Mouse (Mus musculus): ENCODE results near the gene Ddx24. TPM values are rescaled to one million over a fixed set of nuclear protein-coding genes. Genes with fewer than 3 reads are reported as not detected.

The Ddx24 gene
- polyA plus RNA-seq, 1 experiment from 2014 or later, result 105 TPM

DNA sequence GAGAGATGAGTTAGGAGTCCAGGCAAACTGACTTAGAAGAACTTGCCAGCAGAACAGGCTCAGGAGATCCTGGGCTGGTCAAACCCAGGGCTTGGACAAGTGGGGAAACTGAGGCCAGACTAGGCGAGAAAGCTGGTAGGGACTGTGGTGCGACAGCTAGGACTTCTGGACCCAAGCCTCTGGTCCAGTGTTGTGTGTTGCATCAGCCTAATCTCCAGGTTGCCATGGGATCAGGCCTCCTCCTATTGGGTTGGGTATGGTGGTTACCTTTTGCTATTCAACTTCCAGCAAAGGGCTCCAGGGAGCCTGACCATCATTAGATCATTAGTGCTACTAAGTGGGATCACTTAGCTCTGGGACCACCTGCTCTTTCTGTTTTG is 36.3 kb downstream of the Ddx24 start:
- Histone ChIP-seq H3K4me2 (replicated peaks) (peak overlapping the region; percentile 68), H3K4me3 (replicated peaks) (peak overlapping the region; percentile 68), H3K9ac (no peak overlapping the region; the same call in 1 of the 2 replicates), H3K36me3 (no peaks in the 10 kb centered on the region), H3K27ac (replicated peaks) (no peak overlapping the region), H3K9me3 (replicated peaks) (no peaks in the 10 kb centered on the region), H3K27me3 (no peaks in the 10 kb centered on the region), H3K4me1 (peaks cover 15% of the 10 kb centered on the region)
- no peak for ATAC-seq (ENCODE audit: insufficient number of reproducible peaks, low FRiP score, low TSS enrichment, low read depth)
- 66% methylated on average over 2 of the region's 2 CpGs for WGBS

DNA sequence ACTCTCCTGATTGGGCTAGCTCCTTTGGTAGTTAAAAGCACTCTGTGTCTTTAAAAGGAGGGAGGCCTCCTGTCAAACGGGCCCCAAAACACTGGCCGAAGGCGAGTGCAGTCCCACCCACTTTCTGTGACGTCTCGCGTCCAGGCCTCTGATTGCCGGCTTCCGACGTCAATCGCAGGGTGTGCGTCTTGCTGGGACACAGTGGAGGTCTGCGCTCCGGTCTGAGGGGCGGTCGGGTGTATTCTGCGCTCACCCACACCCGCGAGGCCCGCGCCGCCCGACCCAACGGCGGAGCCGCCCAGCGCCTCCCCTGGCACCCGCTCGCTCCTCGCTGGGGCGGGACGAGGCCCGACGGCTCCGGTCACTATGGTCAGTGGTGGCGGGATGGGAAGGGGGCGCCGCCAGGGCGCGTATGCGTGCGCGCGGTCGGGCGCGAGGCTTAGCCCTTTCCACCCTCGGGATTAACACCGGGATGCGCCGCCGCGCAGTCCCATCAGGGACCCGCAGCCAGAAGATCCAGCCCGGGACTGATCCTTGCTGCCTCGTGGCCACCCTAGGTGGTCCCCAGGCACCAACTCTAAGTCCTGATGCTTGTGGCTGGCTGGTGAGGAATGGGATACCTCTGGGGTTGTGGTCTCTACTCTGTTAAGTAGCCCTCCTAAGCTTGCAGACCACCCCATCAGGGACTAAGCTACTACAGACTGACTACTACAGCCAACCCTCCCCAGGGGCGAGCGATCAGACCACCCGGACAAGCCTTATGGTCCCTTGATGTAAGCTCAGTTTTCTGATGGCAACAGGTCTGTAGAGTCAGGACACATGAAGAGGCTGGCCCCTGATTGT is 36.9 kb downstream of the Ddx24 start, which contains the start of gene Otub2:
TSS of gene Otub2 (plus strand) at position 178 of the 843 bp plus-strand sequence.
- peak; percentile 98 for ATAC-seq (ENCODE audit: insufficient number of reproducible peaks, low FRiP score, low TSS enrichment, low read depth)
- Histone ChIP-seq H3K36me3 (no peaks in the 10 kb centered on the region), H3K9ac (peak within 1 kb of the TSS; percentile 73), H3K4me2 (replicated peaks) (peak within 1 kb of the TSS; percentile 68), H3K4me3 (replicated peaks) (peak within 1 kb of the TSS; percentile 68), H3K27ac (replicated peaks) (no peak within 1 kb of the TSS), H3K27me3 (no peaks in the 10 kb centered on the region), H3K9me3 (replicated peaks) (no peaks in the 10 kb centered on the region), H3K4me1 (peaks cover 15% of the 10 kb centered on the region)
- WGBS, result under 1% methylated on average over 58 of the region's 58 CpGs

DNA sequence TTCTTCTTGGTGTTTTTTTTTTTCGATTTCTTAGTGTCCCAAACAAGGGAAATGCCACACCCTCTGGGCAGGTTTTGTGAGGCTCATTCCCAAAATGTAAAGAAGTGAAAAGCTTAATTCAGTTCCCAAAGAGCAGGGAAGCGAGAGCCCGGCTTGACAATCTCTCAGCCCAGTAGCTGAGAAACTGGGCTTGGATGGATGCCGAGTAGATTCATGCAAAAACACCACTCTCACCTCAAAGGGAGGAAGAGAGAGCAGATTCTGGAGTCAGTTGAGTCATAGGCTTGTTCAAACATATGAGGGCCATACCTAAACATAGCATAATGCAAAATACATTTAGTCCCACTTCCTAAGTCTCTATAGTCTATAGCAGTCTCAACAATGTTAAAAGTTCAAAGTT is 45.4 kb downstream of the Ddx24 start:
- WGBS, result 78% methylated on average over 4 of the region's 4 CpGs
- H3K27me3 ChIP-seq, result no peaks in the 10 kb centered on the region
- no peak for ATAC-seq (ENCODE audit: insufficient number of reproducible peaks, low FRiP score, low TSS enrichment, low read depth)
- H3K4me3 ChIP-seq (replicated peaks), result no peak overlapping the region
- no peak overlapping the region for H3K9ac ChIP-seq
- no peak overlapping the region for H3K27ac ChIP-seq (replicated peaks)
- H3K9me3 ChIP-seq (replicated peaks), result no peaks in the 10 kb centered on the region
- no peaks in the 10 kb centered on the region for H3K4me1 ChIP-seq
- no peak overlapping the region for H3K4me2 ChIP-seq (replicated peaks)
- no peaks in the 10 kb centered on the region for H3K36me3 ChIP-seq

DNA sequence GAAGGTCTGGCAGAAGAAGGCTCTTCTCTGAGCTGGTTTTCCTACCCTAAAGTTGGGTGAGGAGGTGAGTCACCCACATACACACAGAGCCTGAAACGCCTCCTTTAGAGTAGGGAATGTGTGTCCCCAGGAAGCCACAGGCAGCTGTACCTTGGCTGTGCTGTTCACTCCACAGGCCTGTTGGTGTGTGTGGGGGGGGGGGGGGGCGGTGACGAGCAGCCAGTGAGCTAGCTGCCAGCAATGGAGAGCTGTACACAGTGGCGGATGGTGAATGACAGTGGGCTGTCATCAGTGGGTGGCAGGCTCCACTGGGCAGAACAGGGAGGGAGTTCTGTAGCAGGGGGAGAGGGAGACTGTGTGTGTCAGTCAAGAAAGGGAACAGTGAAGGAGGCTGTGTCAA is 48.9 kb downstream of the Ddx24 start:
- Histone ChIP-seq H3K36me3 (no peaks in the 10 kb centered on the region), H3K4me1 (no peaks in the 10 kb centered on the region), H3K4me2 (replicated peaks) (no peak overlapping the region), H3K9ac (no peak overlapping the region), H3K27me3 (no peaks in the 10 kb centered on the region), H3K27ac (replicated peaks) (no peak overlapping the region), H3K9me3 (replicated peaks) (no peaks in the 10 kb centered on the region), H3K4me3 (replicated peaks) (no peak overlapping the region)
- ATAC-seq (ENCODE audit: insufficient number of reproducible peaks, low FRiP score, low TSS enrichment, low read depth), result no peak
- WGBS, result 63% methylated on average over 4 of the region's 4 CpGs

DNA sequence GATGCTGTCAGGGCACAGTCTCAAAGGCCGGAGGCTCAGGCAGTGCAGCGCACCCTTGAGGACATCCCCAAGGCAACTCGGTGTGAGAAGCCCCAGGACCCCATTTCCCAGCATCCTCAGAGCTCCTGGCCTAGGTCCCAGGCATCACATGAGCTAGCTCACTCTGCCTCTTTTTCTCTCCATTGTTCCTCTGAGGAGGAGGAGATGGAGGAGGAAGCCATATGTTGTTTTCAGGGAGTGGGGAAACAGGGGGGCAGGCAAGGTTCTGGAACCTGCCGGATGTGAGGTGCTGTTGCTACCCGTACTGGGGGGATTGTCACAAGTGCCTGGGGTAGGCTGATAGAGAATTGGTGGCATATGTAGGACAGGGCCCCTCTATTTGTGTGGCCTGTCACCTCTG is 49.5 kb downstream of the Ddx24 start:
- Histone ChIP-seq H3K27ac (replicated peaks) (no peak overlapping the region), H3K4me3 (replicated peaks) (no peak overlapping the region), H3K9me3 (replicated peaks) (no peaks in the 10 kb centered on the region), H3K27me3 (no peaks in the 10 kb centered on the region), H3K9ac (no peak overlapping the region), H3K36me3 (no peaks in the 10 kb centered on the region), H3K4me1 (no peaks in the 10 kb centered on the region), H3K4me2 (replicated peaks) (no peak overlapping the region)
- 56% methylated on average over 5 of the region's 5 CpGs for WGBS
- ATAC-seq (ENCODE audit: insufficient number of reproducible peaks, low FRiP score, low TSS enrichment, low read depth), result no peak

DNA sequence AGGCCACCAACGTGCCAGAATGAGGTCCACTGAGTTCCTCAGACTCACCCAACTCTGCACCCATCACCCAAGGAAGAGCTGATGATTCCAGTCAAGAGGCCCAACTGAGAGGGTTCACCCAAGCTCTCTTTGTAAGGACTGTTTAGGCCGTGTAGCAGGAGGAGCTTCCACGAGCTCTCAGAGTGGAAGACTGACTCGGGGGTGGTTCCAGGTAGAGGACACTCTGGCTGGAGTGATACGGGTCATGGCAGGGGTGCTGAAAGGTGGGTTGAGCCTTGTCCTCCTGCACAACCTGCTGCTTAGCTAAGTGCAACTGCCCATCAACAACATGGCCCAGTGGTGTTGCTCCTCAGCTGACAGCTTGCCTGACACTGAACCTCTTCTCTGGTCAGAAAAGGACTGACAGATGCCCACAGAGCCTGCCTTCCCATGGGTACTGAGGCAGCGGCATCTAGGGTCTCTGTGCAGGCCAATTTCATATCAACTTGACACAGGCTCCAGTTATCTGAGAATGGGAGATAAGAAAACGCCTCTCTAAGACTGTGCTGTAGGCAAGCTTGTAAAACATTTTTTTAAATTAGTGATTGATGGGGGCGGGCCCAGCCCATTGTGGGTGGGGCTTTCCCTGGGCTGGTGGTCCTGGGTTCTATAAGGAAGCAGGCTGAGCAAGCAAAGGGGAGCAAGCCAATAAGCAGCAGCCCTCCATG is 51.9 kb downstream of the Ddx24 start:
- ATAC-seq (ENCODE audit: insufficient number of reproducible peaks, low FRiP score, low TSS enrichment, low read depth), result no peak
- H3K4me3 ChIP-seq (replicated peaks), result no peak overlapping the region
- 72% methylated on average over 8 of the region's 8 CpGs for WGBS
- no peaks in the 10 kb centered on the region for H3K9me3 ChIP-seq (replicated peaks)
- H3K4me1 ChIP-seq, result no peaks in the 10 kb centered on the region
- H3K36me3 ChIP-seq, result no peaks in the 10 kb centered on the region
- no peak overlapping the region for H3K27ac ChIP-seq (replicated peaks)
- no peaks in the 10 kb centered on the region for H3K27me3 ChIP-seq
- no peak overlapping the region for H3K4me2 ChIP-seq (replicated peaks)
- no peak overlapping the region for H3K9ac ChIP-seq

DNA sequence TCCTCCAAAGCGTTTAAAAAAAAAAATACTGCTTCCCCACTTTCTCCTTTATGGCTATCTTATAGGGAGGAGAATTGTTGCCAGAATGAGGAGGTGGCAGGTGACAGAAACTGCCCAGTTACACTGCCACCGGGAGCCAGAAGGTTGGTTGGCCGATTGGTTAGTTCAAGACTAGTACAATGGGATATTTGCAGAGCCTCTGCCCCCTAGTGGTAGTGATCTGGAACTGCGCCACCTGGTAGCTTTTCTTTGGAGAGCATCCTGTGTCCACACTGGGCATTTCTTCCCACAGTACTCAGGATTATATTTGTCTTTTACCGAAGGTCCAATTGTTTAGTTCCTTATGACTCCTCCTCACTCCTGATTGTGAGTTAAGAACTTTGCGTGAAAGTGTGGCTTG is 53.9 kb downstream of the Ddx24 start:
- Histone ChIP-seq H3K27ac (replicated peaks) (no peak overlapping the region), H3K9me3 (replicated peaks) (no peaks in the 10 kb centered on the region), H3K4me2 (replicated peaks) (no peak overlapping the region), H3K36me3 (no peaks in the 10 kb centered on the region), H3K9ac (no peak overlapping the region), H3K27me3 (no peaks in the 10 kb centered on the region), H3K4me3 (replicated peaks) (no peak overlapping the region), H3K4me1 (0 out of 2 replicates have a peak, but pooled peaks cover 3% of the 10 kb centered on the region)
- ATAC-seq (ENCODE audit: insufficient number of reproducible peaks, low FRiP score, low TSS enrichment, low read depth), result no peak
- 25% methylated on average over 6 of the region's 6 CpGs for WGBS

DNA sequence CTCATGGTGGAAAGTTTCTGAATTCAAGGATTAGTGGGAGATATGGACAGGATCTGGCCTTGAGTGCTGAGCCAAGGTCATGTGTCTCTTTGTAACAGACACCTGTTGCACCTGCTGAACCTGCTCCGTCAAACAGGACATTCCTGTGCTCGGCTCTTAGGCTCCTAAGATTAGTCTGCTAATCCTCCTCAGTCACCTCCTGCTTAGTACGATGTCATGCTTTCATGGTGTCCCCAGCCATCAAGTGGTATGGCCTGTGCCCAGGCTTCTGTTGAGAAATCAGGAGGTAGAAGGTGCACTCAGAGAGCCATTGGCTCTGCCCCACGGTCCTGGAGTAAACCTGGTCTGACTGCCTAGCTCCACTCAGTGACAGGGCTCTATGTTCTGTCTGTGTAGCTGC is 54.8 kb downstream of the Ddx24 start:
- H3K36me3 ChIP-seq, result no peaks in the 10 kb centered on the region
- WGBS, result 62% methylated on average over 4 of the region's 4 CpGs
- no peaks in the 10 kb centered on the region for H3K9me3 ChIP-seq (replicated peaks)
- H3K4me1 ChIP-seq, result 0 out of 2 replicates have a peak, but pooled peaks cover 3% of the 10 kb centered on the region
- no peak overlapping the region for H3K4me2 ChIP-seq (replicated peaks)
- no peaks in the 10 kb centered on the region for H3K27me3 ChIP-seq
- H3K4me3 ChIP-seq (replicated peaks), result no peak overlapping the region
- H3K9ac ChIP-seq, result no peak overlapping the region
- ATAC-seq (ENCODE audit: insufficient number of reproducible peaks, low FRiP score, low TSS enrichment, low read depth), result no peak
- H3K27ac ChIP-seq (replicated peaks), result no peak overlapping the region

DNA sequence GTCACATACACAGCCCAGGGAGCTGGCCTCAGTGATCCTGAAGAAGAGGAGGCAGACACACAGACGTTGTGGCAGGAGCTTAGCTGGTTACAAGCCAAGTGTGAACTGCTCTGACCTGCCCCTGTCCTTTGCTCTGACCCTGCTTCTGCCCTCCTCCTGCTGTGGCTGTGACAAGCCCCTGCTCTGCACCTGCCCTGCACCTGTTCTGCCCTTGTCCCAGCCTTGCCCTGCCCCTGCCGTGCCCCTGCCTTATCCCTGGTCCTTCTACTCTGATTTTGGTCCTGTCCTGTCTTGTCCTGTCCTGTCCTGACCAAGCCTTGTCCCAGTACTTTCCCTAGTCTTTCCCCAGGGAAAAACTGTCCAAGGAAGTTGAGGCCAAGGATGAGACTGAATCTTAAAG is 56.9 kb downstream of the Ddx24 start:
- ATAC-seq (ENCODE audit: insufficient number of reproducible peaks, low FRiP score, low TSS enrichment, low read depth), result no peak
- no peaks in the 10 kb centered on the region for H3K9me3 ChIP-seq (replicated peaks)
- no peak overlapping the region for H3K9ac ChIP-seq
- H3K27ac ChIP-seq (replicated peaks), result no peak overlapping the region
- H3K36me3 ChIP-seq, result no peaks in the 10 kb centered on the region
- WGBS, result 47% methylated on average over 2 of the region's 2 CpGs
- no peak overlapping the region for H3K4me2 ChIP-seq (replicated peaks)
- no peak overlapping the region for H3K4me3 ChIP-seq (replicated peaks)
- 0 out of 2 replicates have a peak, but pooled peaks cover 3% of the 10 kb centered on the region for H3K4me1 ChIP-seq
- no peaks in the 10 kb centered on the region for H3K27me3 ChIP-seq

DNA sequence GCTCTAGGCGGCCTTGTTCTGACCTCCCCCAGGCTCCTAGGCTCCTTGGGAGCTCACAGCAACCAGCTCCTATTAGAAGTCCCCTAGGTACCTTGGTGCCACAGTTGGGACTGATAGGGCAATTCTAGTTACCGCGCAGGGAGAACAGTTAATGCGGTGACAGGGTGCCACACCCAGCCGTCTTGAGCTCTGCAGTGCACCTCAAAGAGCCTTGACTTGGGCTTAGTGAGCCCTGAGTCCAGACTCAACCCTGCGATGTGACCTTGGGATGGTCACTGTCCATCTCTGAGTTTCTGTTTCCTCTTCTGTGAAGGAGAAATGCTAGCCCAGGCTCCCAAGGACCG is 57.3 kb downstream of the Ddx24 start:
- H3K27ac ChIP-seq (replicated peaks), result no peak overlapping the region
- H3K36me3 ChIP-seq, result no peaks in the 10 kb centered on the region
- WGBS, result 78% methylated on average over 7 of the region's 7 CpGs
- no peak overlapping the region for H3K9ac ChIP-seq
- H3K4me1 ChIP-seq, result 0 out of 2 replicates have a peak, but pooled peaks cover 3% of the 10 kb centered on the region
- H3K4me3 ChIP-seq (replicated peaks), result no peak overlapping the region
- H3K27me3 ChIP-seq, result no peaks in the 10 kb centered on the region
- no peak for ATAC-seq (ENCODE audit: insufficient number of reproducible peaks, low FRiP score, low TSS enrichment, low read depth)
- peak overlapping the region; percentile 32 for H3K4me2 ChIP-seq (replicated peaks)
- no peaks in the 10 kb centered on the region for H3K9me3 ChIP-seq (replicated peaks)

DNA sequence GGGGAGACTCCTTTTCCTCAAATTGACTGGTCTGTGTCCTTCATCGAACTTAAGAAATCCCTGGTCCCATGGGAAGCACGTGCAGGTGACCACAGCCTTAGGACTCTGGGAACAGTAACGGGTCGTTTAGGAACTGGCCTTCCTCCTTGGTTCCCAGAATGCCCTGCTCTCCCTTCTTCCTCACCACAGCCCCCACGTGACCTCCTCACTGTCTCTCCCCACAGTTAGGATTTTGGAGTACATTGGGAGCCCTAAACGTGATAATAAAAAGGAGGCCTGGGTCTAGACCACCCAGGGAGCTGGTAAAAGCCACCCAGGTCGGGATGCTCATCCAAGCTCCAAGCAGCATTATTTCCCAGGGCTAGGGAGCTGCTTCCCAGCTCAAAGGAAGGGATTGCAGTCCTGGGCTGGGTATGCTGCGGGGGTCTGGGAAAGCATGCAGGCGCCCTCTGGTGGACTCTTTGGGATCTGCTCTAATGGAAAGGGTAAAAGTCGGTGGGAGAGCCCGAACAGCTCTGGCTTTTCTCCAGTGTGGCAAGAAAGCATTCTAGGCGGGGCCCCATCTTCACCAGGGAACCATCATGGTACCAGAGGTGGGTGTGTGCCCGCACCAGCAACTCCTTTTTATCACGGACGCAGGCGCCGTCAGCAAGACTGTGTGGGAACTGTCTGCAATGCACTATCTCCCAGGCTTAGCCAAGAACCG is 57.9 kb downstream of the Ddx24 start:
- 0 out of 2 replicates have a peak, but pooled peaks cover 3% of the 10 kb centered on the region for H3K4me1 ChIP-seq
- no peaks in the 10 kb centered on the region for H3K27me3 ChIP-seq
- H3K9me3 ChIP-seq (replicated peaks), result no peaks in the 10 kb centered on the region
- H3K36me3 ChIP-seq, result no peaks in the 10 kb centered on the region
- no peak overlapping the region for H3K9ac ChIP-seq
- no peak overlapping the region for H3K4me3 ChIP-seq (replicated peaks)
- no peak overlapping the region for H3K27ac ChIP-seq (replicated peaks)
- H3K4me2 ChIP-seq (replicated peaks), result peak overlapping the region; percentile 32
- 18% methylated on average over 18 of the region's 18 CpGs for WGBS
- 0 out of 2 replicates have a peak, but pooled peaks have one; percentile 44 for ATAC-seq (ENCODE audit: insufficient number of reproducible peaks, low FRiP score, low TSS enrichment, low read depth)

All from embryonic facial prominence, embryonic 15.5 days (tissue).